Mouse (Mus musculus): ENCODE measurements around the gene 1700122O11Rik. TPM values are rescaled to one million over a fixed set of nuclear protein-coding genes. Genes with fewer than 3 reads are reported as not detected.

1700122O11Rik gene
- polyA plus RNA-seq, 1 experiment: not detected

- Histone ChIP-seq H3K27ac (ENCODE audit: insufficient read depth, low read length) (no peak overlapping the region), H3K9me3 (replicated peaks; ENCODE audit: control insufficient read depth, insufficient read depth, low read length, poor library complexity, severe bottlenecking) (no peaks in the 10 kb centered on the region), H3K4me1 (ENCODE audit: control insufficient read depth, insufficient read depth, low read length) (peaks cover 9% of the 10 kb centered on the region), H3K4me3 (ENCODE audit: low read depth, low read length) (no peak overlapping the region), H3K27me3 (ENCODE audit: control insufficient read depth, insufficient read depth, low read length, poor library complexity, severe bottlenecking) (no peaks in the 10 kb centered on the region), H3K9ac (ENCODE audit: low read depth, poor library complexity, severe bottlenecking) (peak overlapping the region; percentile 5; the same call in 1 of the 2 replicates), H3K36me3 (ENCODE audit: control insufficient read depth, insufficient read depth, low read length, poor library complexity, severe bottlenecking) (no peaks in the 10 kb centered on the region)
- no peak for TF ChIP-seq CTCF (IDR thresholded peaks at IDR 0.05; ENCODE audit: low read depth, low read length)
- TF ChIP-seq POLR2A (IDR thresholded peaks at IDR 0.05; ENCODE audit: insufficient read depth, low read length): no peak
- no peak for TF ChIP-seq EP300 (IDR thresholded peaks at IDR 0.05; ENCODE audit: insufficient read depth, low read depth, low read length)
These were observed 38.7 kb downstream of the 1700122O11Rik start for GRCm38 (mm10) chr17:47999403-47999802.

- Histone ChIP-seq H3K27me3 (ENCODE audit: control insufficient read depth, insufficient read depth, low read length, poor library complexity, severe bottlenecking) (no peaks in the 10 kb centered on the region), H3K4me3 (ENCODE audit: low read depth, low read length) (no peak overlapping the region), H3K36me3 (ENCODE audit: control insufficient read depth, insufficient read depth, low read length, poor library complexity, severe bottlenecking) (no peaks in the 10 kb centered on the region), H3K9ac (ENCODE audit: low read depth, poor library complexity, severe bottlenecking) (no peak overlapping the region), H3K9me3 (replicated peaks; ENCODE audit: control insufficient read depth, insufficient read depth, low read length, poor library complexity, severe bottlenecking) (no peaks in the 10 kb centered on the region), H3K27ac (ENCODE audit: insufficient read depth, low read length) (no peak overlapping the region), H3K4me1 (ENCODE audit: control insufficient read depth, insufficient read depth, low read length) (peaks cover 9% of the 10 kb centered on the region)
- no peak for TF ChIP-seq CTCF (IDR thresholded peaks at IDR 0.05; ENCODE audit: low read depth, low read length)
- TF ChIP-seq EP300 (IDR thresholded peaks at IDR 0.05; ENCODE audit: insufficient read depth, low read depth, low read length): no peak
- no peak for TF ChIP-seq POLR2A (IDR thresholded peaks at IDR 0.05; ENCODE audit: insufficient read depth, low read length)
These were observed 40.3 kb downstream of the 1700122O11Rik start for GRCm38 (mm10) chr17:47997806-47998205.

DNA sequence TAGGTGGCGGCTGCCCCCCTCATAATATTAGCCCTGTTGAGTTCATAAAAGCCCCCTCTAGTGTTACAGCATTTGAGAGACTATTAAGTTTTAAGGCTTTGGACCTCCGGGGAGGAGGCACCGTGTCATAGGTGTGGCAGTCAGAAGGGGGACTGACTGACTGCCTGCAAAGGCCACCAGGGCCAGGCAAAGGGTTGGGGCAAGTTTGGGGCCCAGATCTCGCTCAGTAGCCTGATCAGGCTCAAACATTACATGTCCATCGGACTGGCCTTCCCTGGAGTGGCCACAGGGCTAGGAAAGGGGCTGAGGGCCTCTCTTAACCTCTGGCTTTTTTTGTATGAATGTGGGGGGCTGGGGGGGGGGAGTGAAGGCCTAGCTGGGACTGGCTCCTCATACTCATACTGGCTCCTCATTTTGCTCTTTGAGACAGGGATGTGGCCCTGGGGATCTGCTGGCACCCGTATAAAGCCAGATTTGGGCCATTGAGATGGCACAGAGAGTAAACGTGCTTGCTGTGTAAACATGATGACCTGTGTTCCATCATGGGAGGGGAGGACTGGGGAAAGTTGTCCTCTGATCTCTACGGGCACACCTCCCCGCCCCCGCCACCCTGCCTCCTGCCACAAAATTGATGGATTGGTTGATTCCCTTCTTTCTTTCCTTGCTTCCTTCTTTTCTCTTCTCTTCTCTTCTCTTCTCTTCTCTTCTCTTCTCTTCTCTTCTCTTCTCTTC lies 47.5 kb downstream of the 1700122O11Rik start:
- Histone ChIP-seq H3K9me3 (replicated peaks; ENCODE audit: control insufficient read depth, insufficient read depth, low read length, poor library complexity, severe bottlenecking) (no peaks in the 10 kb centered on the region), H3K9ac (ENCODE audit: low read depth, poor library complexity, severe bottlenecking) (peak overlapping the region; percentile 38; the same call in 1 of the 2 replicates), H3K4me1 (ENCODE audit: control insufficient read depth, insufficient read depth, low read length) (peaks cover 6% of the 10 kb centered on the region), H3K27me3 (ENCODE audit: control insufficient read depth, insufficient read depth, low read length, poor library complexity, severe bottlenecking) (no peaks in the 10 kb centered on the region), H3K27ac (ENCODE audit: insufficient read depth, low read length) (peak overlapping the region; percentile 48), H3K4me3 (ENCODE audit: low read depth, low read length) (no peak overlapping the region), H3K36me3 (ENCODE audit: control insufficient read depth, insufficient read depth, low read length, poor library complexity, severe bottlenecking) (no peaks in the 10 kb centered on the region)
- TF ChIP-seq POLR2A (IDR thresholded peaks at IDR 0.05; ENCODE audit: insufficient read depth, low read length) (no peak), CTCF (IDR thresholded peaks at IDR 0.05; ENCODE audit: low read depth, low read length) (no peak), EP300 (IDR thresholded peaks at IDR 0.05; ENCODE audit: insufficient read depth, low read depth, low read length) (no peak)

DNA sequence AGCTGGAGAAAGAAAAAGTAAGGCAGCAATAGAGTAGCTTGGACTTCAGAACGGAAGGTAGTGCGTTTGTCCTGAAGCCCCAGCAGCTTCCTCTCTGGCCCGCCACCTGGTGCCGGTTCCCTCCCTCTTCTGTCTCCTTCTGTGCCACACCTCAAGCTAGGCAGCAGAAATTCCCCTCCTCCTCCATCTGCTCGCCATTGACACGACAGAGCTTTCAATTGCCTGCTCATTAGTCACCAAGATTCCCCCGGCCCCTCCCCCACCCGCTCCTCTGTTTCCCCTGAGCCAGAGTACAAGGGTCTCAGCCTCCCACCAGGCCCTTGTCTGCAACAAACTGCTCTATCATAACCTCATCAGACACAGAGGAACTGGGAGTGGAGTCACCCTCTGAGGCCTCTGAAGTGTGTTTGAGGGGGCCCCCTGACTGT lies 48.1 kb downstream of the 1700122O11Rik start:
- Histone ChIP-seq H3K36me3 (ENCODE audit: control insufficient read depth, insufficient read depth, low read length, poor library complexity, severe bottlenecking) (no peaks in the 10 kb centered on the region), H3K27me3 (ENCODE audit: control insufficient read depth, insufficient read depth, low read length, poor library complexity, severe bottlenecking) (no peaks in the 10 kb centered on the region), H3K9ac (ENCODE audit: low read depth, poor library complexity, severe bottlenecking) (peak overlapping the region; percentile 38; the same call in 1 of the 2 replicates), H3K9me3 (replicated peaks; ENCODE audit: control insufficient read depth, insufficient read depth, low read length, poor library complexity, severe bottlenecking) (no peaks in the 10 kb centered on the region), H3K4me1 (ENCODE audit: control insufficient read depth, insufficient read depth, low read length) (peaks cover 6% of the 10 kb centered on the region), H3K4me3 (ENCODE audit: low read depth, low read length) (no peak overlapping the region), H3K27ac (ENCODE audit: insufficient read depth, low read length) (peak overlapping the region; percentile 48)
- TF ChIP-seq POLR2A (IDR thresholded peaks at IDR 0.05; ENCODE audit: insufficient read depth, low read length) (no peak), EP300 (IDR thresholded peaks at IDR 0.05; ENCODE audit: insufficient read depth, low read depth, low read length) (peak; percentile 79), CTCF (IDR thresholded peaks at IDR 0.05; ENCODE audit: low read depth, low read length) (peak; percentile 9)

- H3K9me3 ChIP-seq (replicated peaks; ENCODE audit: control insufficient read depth, insufficient read depth, low read length, poor library complexity, severe bottlenecking): no peaks in the 10 kb centered on the region
- no peak overlapping the region for H3K4me3 ChIP-seq (ENCODE audit: low read depth, low read length)
- no peak for TF ChIP-seq CTCF (IDR thresholded peaks at IDR 0.05; ENCODE audit: low read depth, low read length)
- no peak for TF ChIP-seq EP300 (IDR thresholded peaks at IDR 0.05; ENCODE audit: insufficient read depth, low read depth, low read length)
- TF ChIP-seq POLR2A (IDR thresholded peaks at IDR 0.05; ENCODE audit: insufficient read depth, low read length): no peak
- H3K27me3 ChIP-seq (ENCODE audit: control insufficient read depth, insufficient read depth, low read length, poor library complexity, severe bottlenecking): no peaks in the 10 kb centered on the region
- H3K4me1 ChIP-seq (ENCODE audit: control insufficient read depth, insufficient read depth, low read length): peaks cover 6% of the 10 kb centered on the region
- H3K36me3 ChIP-seq (ENCODE audit: control insufficient read depth, insufficient read depth, low read length, poor library complexity, severe bottlenecking): no peaks in the 10 kb centered on the region
- no peak overlapping the region for H3K27ac ChIP-seq (ENCODE audit: insufficient read depth, low read length)
- no peak overlapping the region for H3K9ac ChIP-seq (ENCODE audit: low read depth, poor library complexity, severe bottlenecking)
These were observed 49.3 kb downstream of the 1700122O11Rik start for GRCm38 (mm10) chr17:47988811-47989210.

DNA sequence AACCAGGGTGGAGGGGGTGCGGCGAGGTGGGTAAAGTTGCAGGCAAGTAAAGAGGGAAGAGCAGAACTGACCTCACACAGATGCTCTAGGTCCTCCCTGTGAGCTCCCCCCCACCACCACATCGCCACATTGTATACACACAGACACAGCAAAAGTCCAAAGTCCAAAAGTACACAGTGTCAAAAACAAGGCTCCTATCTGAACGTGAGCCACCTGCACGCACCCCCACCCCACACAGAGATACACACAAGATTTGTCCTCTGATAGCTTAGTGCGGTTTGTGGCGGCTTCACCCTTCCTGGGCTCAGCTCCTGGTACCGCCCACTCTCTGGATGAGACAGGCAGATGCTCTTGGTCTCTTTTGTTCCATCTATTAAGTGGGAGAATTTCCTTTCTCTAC lies 50.0 kb downstream of the 1700122O11Rik start:
- Histone ChIP-seq H3K4me3 (ENCODE audit: low read depth, low read length) (no peak overlapping the region), H3K27me3 (ENCODE audit: control insufficient read depth, insufficient read depth, low read length, poor library complexity, severe bottlenecking) (no peaks in the 10 kb centered on the region), H3K27ac (ENCODE audit: insufficient read depth, low read length) (no peak overlapping the region), H3K9ac (ENCODE audit: low read depth, poor library complexity, severe bottlenecking) (no peak overlapping the region), H3K4me1 (ENCODE audit: control insufficient read depth, insufficient read depth, low read length) (peaks cover 6% of the 10 kb centered on the region), H3K9me3 (replicated peaks; ENCODE audit: control insufficient read depth, insufficient read depth, low read length, poor library complexity, severe bottlenecking) (no peaks in the 10 kb centered on the region), H3K36me3 (ENCODE audit: control insufficient read depth, insufficient read depth, low read length, poor library complexity, severe bottlenecking) (no peaks in the 10 kb centered on the region)
- no peak for TF ChIP-seq EP300 (IDR thresholded peaks at IDR 0.05; ENCODE audit: insufficient read depth, low read depth, low read length)

Other genes starting within 250 kb of the 1700122O11Rik start
- 22.3 and 27.9 TPM in 2 replicates for gene Mdfi, start 203.6 kb downstream of the 1700122O11Rik start, polyA plus RNA-seq (2011; ENCODE audit: insufficient read depth, insufficient read length, low read depth, missing spikeins)
- 44.2 and 52.3 TPM in 2 replicates for gene Foxp4, start 113.6 kb downstream of the 1700122O11Rik start, polyA plus RNA-seq (2011; ENCODE audit: insufficient read depth, insufficient read length, low read depth, missing spikeins)
- gene 1700067P10Rik, start 51.0 kb upstream of the 1700122O11Rik start, polyA plus RNA-seq (2011; ENCODE audit: insufficient read depth, insufficient read length, low read depth, missing spikeins): not detected in 2 replicates
- gene 9830107B12Rik, start 108.0 kb upstream of the 1700122O11Rik start, polyA plus RNA-seq (2011; ENCODE audit: insufficient read depth, insufficient read length, low read depth, missing spikeins): not detected in 2 replicates
- gene A530064D06Rik, start 129.0 kb upstream of the 1700122O11Rik start, polyA plus RNA-seq (2011; ENCODE audit: insufficient read depth, insufficient read length, low read depth, missing spikeins): 0.15 TPM in 1 of 2 replicates, not detected in the other
- gene Trem1, start 194.5 kb upstream of the 1700122O11Rik start, polyA plus RNA-seq (2011; ENCODE audit: insufficient read depth, insufficient read length, low read depth, missing spikeins): not detected in 2 replicates
- not detected in 2 replicates for gene Trem3, start 209.5 kb upstream of the 1700122O11Rik start, polyA plus RNA-seq (2011; ENCODE audit: insufficient read depth, insufficient read length, low read depth, missing spikeins)
- not detected in 2 replicates for gene Treml4, start 226.0 kb upstream of the 1700122O11Rik start, polyA plus RNA-seq (2011; ENCODE audit: insufficient read depth, insufficient read length, low read depth, missing spikeins)